Mouse (Mus musculus) hindbrain, embryonic 15.5 days (tissue): Measurements from ENCODE around the gene Gm28038. TPM values are rescaled to one million over a fixed set of nuclear protein-coding genes. Genes with fewer than 3 reads are reported as not detected.

Experiments
- ATAC-seq: fragments of 200-750 bp; cut with Nextera tagmentation; 2 replicates; pipeline ENCODE4 v1.8.0; 2017; ENCODE audit warnings: low read depth, moderate number of reproducible peaks, moderate TSS enrichment; ENCODE audit not compliant: low FRiP score
- H3K27ac ChIP-seq: fragments of 300-500 bp; sonication (generic); replicated peaks from 2 replicates; pipeline ENCODE4 v1.5.1; 2015; ENCODE audit warnings: mild to moderate bottlenecking, inconsistent platforms
- H3K27me3 ChIP-seq: fragments of 300-500 bp; sonication (generic); 2 replicates; pipeline ENCODE4 v1.6.1; 2015; ENCODE audit warnings: control low read depth, inconsistent platforms
- H3K36me3 ChIP-seq: fragments of 300-500 bp; sonication (generic); 2 replicates; pipeline ENCODE4 v1.6.1; 2015; ENCODE audit warnings: control low read depth, inconsistent platforms
- H3K4me1 ChIP-seq: fragments of 300-500 bp; sonication (generic); replicated peaks from 2 replicates; pipeline ENCODE4 v1.6.1; 2015; ENCODE audit warnings: control low read depth, inconsistent platforms
- H3K4me2 ChIP-seq: fragments of 300-500 bp; sonication (generic); 2 replicates; pipeline ENCODE4 v1.6.1; 2015; ENCODE audit warnings: moderate library complexity, mild to moderate bottlenecking, inconsistent platforms
- H3K4me3 ChIP-seq: fragments of 300-500 bp; sonication (generic); 2 replicates; pipeline ENCODE4 v1.5.1; 2015; ENCODE audit warnings: mild to moderate bottlenecking, inconsistent platforms
- H3K9ac ChIP-seq: fragments of 300-500 bp; sonication (generic); 2 replicates; pipeline ENCODE4 v1.6.1; 2015; ENCODE audit warnings: inconsistent platforms
- H3K9me3 ChIP-seq: fragments of 300-500 bp; sonication (generic); 2 replicates; pipeline ENCODE4 v1.6.1; 2016; ENCODE audit warnings: control low read depth, inconsistent platforms
- WGBS: fragments of 180-500 bp; shearing (Covaris S2); methylation state at CpG from one replicate; pipeline ENCODE4 v1.1.7; 2015; 5-methylcytosine and 5-hydroxymethylcytosine counted together
- polyA plus RNA-seq: library from polyadenylated mRNA; unstranded; fragments of >200 nt; fragmentation: Nextera tagmentation; extraction: Ambion mirVana; gene quantifications from 2 replicates; pipeline ENCODE4 v1.2.1, GENCODE M21; 2015

The Gm28038 gene
- polyA plus RNA-seq, 1 experiment from 2014 or later = not detected

- H3K27ac ChIP-seq = no peak overlapping the region
- H3K36me3 ChIP-seq = peaks cover 16% of the 10 kb centered on the region
- 92% methylated on average over 5 of the region's 5 CpGs for WGBS
Observed at GRCm38 (mm10) chr2:30247036-30247435, 33.8 kb upstream of the Gm28038 start.

GRCm38 (mm10) chr2:30247681-30248080 is 33.2 kb upstream of the Gm28038 start:
- Histone ChIP-seq H3K9me3 (no peaks in the 10 kb centered on the region), H3K36me3 (peaks cover 15% of the 10 kb centered on the region), H3K4me1 (peaks cover 9% of the 10 kb centered on the region; the same call in 1 of the 2 replicates), H3K27ac (no peak overlapping the region), H3K4me2 (no peak overlapping the region), H3K27me3 (no peaks in the 10 kb centered on the region), H3K9ac (no peak overlapping the region), H3K4me3 (no peak overlapping the region)
- 64% methylated on average over 4 of the region's 4 CpGs for WGBS
- ATAC-seq = no peak

More at GRCm38 (mm10) chr2:30247036-30247435, 33.8 kb upstream of the Gm28038 start:
- Histone ChIP-seq H3K9me3 (no peaks in the 10 kb centered on the region), H3K9ac (no peak overlapping the region), H3K4me2 (no peak overlapping the region), H3K4me3 (no peak overlapping the region), H3K27me3 (no peaks in the 10 kb centered on the region), H3K4me1 (peaks cover 14% of the 10 kb centered on the region; the same call in 1 of the 2 replicates)
- ATAC-seq = no peak

DNA sequence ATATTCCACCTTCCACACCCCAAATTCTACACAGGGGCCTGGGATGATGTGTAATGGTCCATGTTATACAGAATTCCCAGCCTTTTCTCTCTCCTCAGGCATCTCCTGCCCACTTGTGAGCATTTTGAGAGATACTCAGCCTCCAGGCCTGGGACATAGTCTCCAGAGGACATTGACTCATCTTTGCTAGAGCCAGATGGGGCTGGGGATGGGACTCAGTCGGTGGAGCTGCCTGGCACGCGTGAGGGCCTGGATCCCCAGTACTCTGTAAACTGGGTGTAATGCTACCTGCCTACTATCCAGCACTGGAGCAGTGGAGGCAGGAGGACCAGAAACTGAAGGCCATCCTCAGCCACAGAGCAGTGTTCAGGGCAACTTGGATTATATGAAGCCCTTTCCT is 31.7 kb upstream of the Gm28038 start:
- H3K4me3 ChIP-seq = no peak overlapping the region
- H3K9me3 ChIP-seq = no peaks in the 10 kb centered on the region
- H3K4me1 ChIP-seq = peaks cover 2% of the 10 kb centered on the region; the same call in 1 of the 2 replicates
- H3K36me3 ChIP-seq = peaks cover 8% of the 10 kb centered on the region; the same call in 1 of the 2 replicates
- WGBS = 96% methylated on average over 3 of the region's 3 CpGs
- no peak overlapping the region for H3K27ac ChIP-seq
- H3K4me2 ChIP-seq = no peak overlapping the region
- no peak overlapping the region for H3K9ac ChIP-seq
- no peaks in the 10 kb centered on the region for H3K27me3 ChIP-seq
- no peak for ATAC-seq

DNA sequence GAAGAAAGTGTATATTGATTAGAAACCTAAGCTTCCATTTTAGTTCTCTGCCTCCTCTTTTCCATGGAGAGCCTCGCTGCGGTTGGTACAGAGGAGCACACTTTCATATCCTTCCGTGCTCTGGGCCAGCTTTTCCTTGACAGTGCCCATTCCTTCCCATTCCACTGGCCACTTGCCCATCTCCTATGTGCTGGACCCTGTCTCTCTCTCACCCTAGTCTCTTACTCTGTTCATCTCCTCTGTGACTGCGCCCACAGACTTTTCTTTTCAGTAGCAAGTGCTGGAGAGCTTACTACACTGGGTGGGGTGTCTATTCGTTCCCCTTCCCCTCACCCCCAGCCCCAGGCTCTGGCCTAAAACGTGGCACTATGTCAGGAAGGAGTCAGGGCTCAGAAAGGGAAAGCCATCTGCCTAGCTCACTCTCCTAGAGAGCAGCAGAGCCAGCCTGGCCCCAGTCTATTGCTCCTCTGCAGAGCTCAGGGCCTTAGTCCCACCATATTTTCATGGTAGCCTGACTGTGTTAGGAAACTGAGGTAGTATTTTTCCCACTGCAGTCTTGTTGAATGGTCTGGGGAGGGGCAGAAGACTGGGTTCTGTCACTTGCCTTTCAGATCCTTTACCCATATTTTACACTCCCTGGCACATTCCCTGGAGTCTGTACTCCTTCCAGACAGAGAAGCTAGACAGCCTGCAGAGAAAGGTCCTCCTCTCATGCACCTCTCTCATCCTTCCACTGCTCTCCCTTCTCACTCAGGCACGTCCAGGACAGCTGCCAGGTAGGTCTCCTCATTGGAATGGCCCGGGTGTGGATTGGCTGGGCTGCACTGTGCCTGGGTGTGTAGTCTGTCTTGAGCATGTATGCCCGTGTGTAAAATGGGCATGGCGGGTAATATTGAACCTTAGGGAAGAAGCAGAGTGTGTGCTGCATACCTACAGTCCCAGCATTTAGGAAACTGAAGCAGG is 30.4 kb upstream of the Gm28038 start:
- Histone ChIP-seq H3K4me2 (no peak overlapping the region), H3K27ac (no peak overlapping the region), H3K36me3 (peaks cover 15% of the 10 kb centered on the region), H3K27me3 (no peaks in the 10 kb centered on the region), H3K9me3 (no peaks in the 10 kb centered on the region), H3K4me1 (peaks cover 2% of the 10 kb centered on the region; the same call in 1 of the 2 replicates), H3K9ac (no peak overlapping the region), H3K4me3 (no peak overlapping the region)
- 90% methylated on average over 10 of the region's 10 CpGs for WGBS
- ATAC-seq = no peak

DNA sequence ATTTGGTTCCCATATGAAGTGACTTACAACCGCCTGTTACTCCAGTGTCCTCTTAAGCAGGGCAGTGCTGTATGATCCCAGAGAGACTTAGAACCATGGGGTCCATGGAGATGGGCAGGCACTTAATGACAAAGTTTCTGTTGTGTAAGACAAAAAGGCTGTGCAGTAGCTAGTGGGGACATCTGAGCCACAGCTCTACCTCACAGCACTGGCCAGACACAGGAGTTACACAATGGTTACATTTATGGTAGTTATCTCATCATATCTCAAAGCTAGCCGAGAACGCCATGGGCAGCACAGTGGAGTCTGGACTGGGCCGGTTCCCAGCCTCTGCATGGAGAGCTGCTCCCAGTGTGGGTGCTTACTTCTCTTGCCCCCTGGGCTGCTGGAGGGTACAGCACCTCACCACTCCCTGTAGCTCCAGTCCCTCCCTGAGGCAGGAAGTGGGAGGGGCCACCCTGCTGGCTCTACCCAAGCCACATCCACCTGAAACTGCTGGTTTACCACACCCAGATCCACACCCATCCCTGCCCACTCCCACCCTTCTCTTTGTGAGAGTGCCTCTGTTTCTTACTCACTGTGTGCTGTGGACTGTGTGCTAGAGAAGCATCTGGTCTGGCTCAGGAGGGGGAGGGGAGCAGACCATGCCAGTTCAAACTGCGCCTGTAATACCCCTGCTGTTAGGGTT is 29.3 kb upstream of the Gm28038 start:
- H3K4me2 ChIP-seq = no peak overlapping the region
- peaks cover 26% of the 10 kb centered on the region for H3K36me3 ChIP-seq
- H3K4me3 ChIP-seq = no peak overlapping the region
- H3K4me1 ChIP-seq = peaks cover 2% of the 10 kb centered on the region; the same call in 1 of the 2 replicates
- WGBS = 90% methylated on average over 5 of the region's 5 CpGs
- H3K9ac ChIP-seq = no peak overlapping the region
- H3K27ac ChIP-seq = no peak overlapping the region
- H3K27me3 ChIP-seq = no peaks in the 10 kb centered on the region
- ATAC-seq = no peak
- H3K9me3 ChIP-seq = no peaks in the 10 kb centered on the region

DNA sequence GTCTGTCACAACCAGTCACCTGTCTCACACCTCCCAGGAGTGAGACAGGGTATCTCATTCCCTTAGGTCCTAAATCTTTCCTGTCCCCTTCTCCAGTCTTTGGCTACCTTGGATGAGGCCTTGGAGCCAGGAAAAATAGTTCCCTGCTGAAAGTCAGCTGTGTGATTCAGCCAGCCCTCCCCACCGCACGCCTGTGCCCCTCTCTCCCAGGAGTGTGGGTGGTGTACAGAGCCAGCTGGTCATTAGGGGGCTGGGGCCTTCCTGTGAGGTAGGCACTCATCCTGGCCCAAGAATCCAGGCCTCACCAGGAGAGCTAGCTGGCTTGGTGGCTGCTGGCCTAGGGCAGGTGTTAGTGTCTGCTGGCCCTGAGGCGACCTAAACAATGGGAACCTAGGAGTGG is 28.3 kb upstream of the Gm28038 start:
- H3K9me3 ChIP-seq = no peaks in the 10 kb centered on the region
- 65% methylated on average over 3 of the region's 3 CpGs for WGBS
- H3K4me2 ChIP-seq = no peak overlapping the region
- peaks cover 2% of the 10 kb centered on the region; the same call in 1 of the 2 replicates for H3K4me1 ChIP-seq
- H3K27ac ChIP-seq = no peak overlapping the region
- ATAC-seq = no peak
- no peaks in the 10 kb centered on the region for H3K27me3 ChIP-seq
- H3K4me3 ChIP-seq = no peak overlapping the region
- H3K36me3 ChIP-seq = peaks cover 36% of the 10 kb centered on the region
- H3K9ac ChIP-seq = no peak overlapping the region

- H3K27me3 ChIP-seq = no peaks in the 10 kb centered on the region
- no peak overlapping the region for H3K4me3 ChIP-seq
- WGBS = 86% methylated on average over 5 of the region's 5 CpGs
- H3K9ac ChIP-seq = no peak overlapping the region
- no peaks in the 10 kb centered on the region for H3K9me3 ChIP-seq
- peaks cover 43% of the 10 kb centered on the region for H3K36me3 ChIP-seq
- no peak for ATAC-seq
- no peak overlapping the region for H3K27ac ChIP-seq
- no peak overlapping the region for H3K4me2 ChIP-seq
- peaks cover 2% of the 10 kb centered on the region; the same call in 1 of the 2 replicates for H3K4me1 ChIP-seq
Observed at GRCm38 (mm10) chr2:30253809-30254208, 27.0 kb upstream of the Gm28038 start.

DNA sequence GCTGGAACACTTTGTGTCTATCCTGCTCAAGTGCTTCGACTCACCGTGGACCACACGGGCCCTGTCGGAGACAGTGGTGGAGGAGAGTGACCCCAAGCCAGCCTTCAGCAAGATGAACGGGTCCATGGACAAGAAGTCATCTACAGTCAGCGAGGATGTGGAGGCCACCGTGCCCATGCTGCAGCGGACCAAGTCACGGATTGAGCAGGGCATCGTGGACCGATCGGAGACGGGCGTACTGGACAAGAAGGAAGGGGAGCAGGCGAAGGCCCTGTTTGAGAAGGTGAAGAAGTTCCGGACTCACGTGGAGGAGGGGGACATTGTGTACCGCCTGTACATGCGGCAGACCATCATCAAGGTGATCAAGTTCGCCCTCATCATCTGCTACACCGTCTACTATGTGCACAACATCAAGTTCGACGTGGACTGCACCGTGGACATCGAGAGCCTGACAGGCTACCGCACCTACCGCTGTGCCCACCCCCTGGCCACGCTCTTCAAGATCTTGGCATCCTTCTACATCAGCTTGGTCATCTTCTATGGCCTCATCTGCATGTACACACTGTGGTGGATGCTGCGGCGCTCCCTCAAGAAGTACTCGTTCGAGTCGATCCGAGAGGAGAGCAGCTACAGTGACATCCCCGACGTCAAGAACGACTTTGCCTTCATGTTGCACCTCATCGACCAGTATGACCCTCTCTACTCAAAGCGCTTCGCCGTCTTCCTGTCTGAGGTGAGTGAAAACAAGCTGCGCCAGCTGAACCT is 25.0 kb upstream of the Gm28038 start:
- no peak overlapping the region for H3K27ac ChIP-seq
- no peak overlapping the region for H3K4me2 ChIP-seq
- no peaks in the 10 kb centered on the region for H3K27me3 ChIP-seq
- H3K9ac ChIP-seq = no peak overlapping the region
- ATAC-seq = no peak
- no peaks in the 10 kb centered on the region for H3K9me3 ChIP-seq
- H3K4me3 ChIP-seq = no peak overlapping the region
- WGBS = 97% methylated on average over 42 of the region's 42 CpGs
- peaks cover 12% of the 10 kb centered on the region; the same call in 1 of the 2 replicates for H3K4me1 ChIP-seq
- peaks cover 40% of the 10 kb centered on the region for H3K36me3 ChIP-seq

DNA sequence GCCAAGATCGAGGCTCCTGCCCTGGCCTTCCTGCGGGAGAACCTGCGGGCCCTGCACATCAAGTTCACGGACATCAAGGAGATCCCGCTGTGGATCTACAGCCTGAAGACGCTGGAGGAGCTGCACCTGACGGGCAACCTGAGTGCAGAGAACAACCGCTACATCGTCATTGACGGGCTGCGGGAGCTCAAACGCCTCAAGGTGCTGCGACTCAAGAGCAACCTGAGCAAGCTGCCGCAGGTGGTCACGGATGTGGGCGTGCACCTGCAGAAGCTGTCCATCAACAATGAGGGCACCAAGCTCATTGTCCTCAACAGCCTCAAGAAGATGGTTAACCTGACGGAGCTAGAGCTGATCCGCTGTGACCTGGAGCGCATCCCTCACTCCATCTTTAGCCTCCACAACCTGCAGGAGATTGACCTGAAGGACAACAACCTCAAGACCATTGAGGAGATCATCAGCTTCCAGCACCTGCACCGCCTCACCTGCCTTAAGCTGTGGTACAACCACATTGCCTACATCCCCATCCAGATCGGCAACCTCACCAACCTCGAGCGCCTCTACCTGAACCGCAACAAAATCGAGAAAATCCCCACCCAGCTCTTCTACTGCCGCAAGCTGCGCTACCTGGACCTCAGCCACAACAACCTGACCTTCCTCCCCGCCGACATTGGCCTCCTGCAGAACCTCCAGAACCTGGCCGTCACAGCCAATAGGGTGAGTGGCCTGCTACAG is 24.1 kb upstream of the Gm28038 start:
- no peak for ATAC-seq
- Histone ChIP-seq H3K9me3 (no peaks in the 10 kb centered on the region), H3K4me1 (peaks cover 10% of the 10 kb centered on the region; the same call in 1 of the 2 replicates), H3K36me3 (peaks cover 46% of the 10 kb centered on the region), H3K4me2 (no peak overlapping the region), H3K27ac (no peak overlapping the region), H3K9ac (no peak overlapping the region), H3K4me3 (no peak overlapping the region), H3K27me3 (no peaks in the 10 kb centered on the region)
- WGBS = 98% methylated on average over 30 of the region's 30 CpGs

DNA sequence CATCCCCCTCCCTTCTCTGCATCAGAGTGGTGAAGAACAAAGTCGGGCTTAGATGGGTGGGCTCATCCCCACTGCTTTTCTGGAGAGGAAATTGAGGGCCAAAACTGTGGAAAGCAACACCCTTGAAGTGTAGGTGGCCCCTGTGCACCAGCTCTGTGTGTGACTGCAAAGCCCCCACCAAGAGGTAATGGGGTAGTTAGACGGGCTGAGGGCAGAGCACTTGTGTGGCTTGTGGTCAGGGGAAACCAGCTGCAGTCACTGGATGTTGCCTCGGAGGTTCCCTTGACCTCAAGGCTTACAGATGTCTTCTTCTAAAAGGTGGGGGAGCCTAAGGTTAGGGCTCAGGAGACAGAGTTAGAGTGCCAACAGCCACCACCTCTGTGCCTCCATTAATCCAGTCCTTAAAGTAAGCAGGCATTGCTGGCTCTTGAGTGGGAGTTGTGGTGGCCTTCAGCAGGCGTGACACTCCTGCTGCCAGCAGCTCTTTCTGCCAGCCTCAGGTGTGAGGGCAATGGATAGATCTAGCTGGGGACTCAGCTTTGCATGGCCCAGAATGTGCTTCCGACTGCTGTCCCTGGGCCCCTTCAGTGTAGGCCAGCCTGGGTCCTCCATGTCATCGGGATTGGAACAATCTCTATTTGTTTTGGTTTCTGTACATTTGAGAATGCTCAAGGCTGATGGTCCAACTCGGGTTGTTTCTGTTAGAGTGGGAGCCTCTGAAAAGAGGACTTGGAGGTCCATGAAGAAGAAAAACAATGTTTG is 23.0 kb upstream of the Gm28038 start:
- peaks cover 17% of the 10 kb centered on the region; the same call in 1 of the 2 replicates for H3K4me1 ChIP-seq
- WGBS = 91% methylated on average over 7 of the region's 7 CpGs
- H3K27ac ChIP-seq = no peak overlapping the region
- H3K4me2 ChIP-seq = no peak overlapping the region
- H3K27me3 ChIP-seq = no peaks in the 10 kb centered on the region
- no peak for ATAC-seq
- no peak overlapping the region for H3K4me3 ChIP-seq
- H3K9ac ChIP-seq = no peak overlapping the region
- no peaks in the 10 kb centered on the region for H3K9me3 ChIP-seq
- peaks cover 46% of the 10 kb centered on the region for H3K36me3 ChIP-seq
